Mouse (Mus musculus) brain, embryonic 14.5 days (tissue): ENCODE results near the gene Eif2b3.

Experiments
- CTCF ChIP-seq: fragments of 200-500 bp; IDR thresholded peaks from 2 replicates; pipeline ENCODE4 v1.5.1; 2012; ENCODE audit warnings: inconsistent platforms, mild to moderate bottlenecking, moderate library complexity, borderline replicate concordance; ENCODE audit not compliant: insufficient read depth, insufficient read length; ENCODE audit errors: extremely low read depth
- POLR2A ChIP-seq: fragments of 200-500 bp; IDR thresholded peaks from 2 replicates; pipeline ENCODE4 v1.6.1; 2012; ENCODE audit warnings: mild to moderate bottlenecking, inconsistent platforms, borderline replicate concordance; ENCODE audit not compliant: poor library complexity, insufficient read depth, insufficient read length, severe bottlenecking; ENCODE audit errors: extremely low read depth

DNA sequence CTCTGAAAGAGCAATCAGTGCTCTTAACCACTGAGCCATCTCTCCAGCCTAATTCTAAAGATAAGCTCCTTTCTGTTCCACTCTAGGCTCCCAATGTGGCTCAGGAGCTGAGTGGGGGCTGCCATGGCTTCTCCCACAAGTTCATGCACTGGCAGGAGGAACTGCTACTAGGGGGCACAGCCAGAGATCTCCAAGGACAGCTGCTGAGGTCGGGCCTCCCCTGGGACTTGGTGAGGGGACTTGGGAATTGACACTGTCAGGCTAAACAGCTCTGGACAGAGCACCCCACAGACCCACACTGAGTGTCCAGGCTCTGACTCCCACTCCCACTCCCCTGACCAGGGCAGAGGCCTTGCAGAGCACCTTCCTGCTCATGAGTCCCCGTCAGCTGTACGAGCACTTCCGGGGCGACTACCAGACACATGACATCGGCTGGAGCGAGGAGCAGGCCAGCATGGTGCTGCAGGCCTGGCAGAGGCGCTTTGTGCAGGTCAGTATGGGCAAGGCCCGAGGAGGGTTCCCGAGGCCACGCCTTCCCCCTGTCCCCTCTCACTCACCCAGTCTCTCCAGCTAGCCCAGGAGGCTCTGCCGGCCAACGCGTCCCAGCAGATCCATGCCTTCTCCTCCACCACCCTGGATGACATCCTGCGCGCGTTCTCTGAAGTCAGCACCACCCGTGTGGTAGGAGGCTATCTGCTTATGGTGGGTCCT lies 88.8 kb downstream of the Eif2b3 start:
- TF ChIP-seq CTCF (no peak), POLR2A (no peak)
